Mouse (Mus musculus) lung, embryonic 14.5 days (tissue): ENCODE results near the gene Abca1. TPM values are rescaled to one million over a fixed set of nuclear protein-coding genes. Genes with fewer than 3 reads are reported as not detected.
A peak's percentile ranks its signal among the peaks of the same experiment; 100 is the strongest.

Source experiments
- ATAC-seq: fragments of 200-750 bp; cut with Nextera tagmentation; 2 replicates; pipeline ENCODE4 v1.8.0; 2017; ENCODE audit warnings: mild to moderate bottlenecking, moderate TSS enrichment, moderate library complexity; ENCODE audit not compliant: insufficient read depth
- DNase-seq: peaks from one replicate; pipeline ENCODE4 v3.0.0-alpha.2; 2015
- H3K27ac ChIP-seq: fragments of 300-500 bp; sonication (generic); 2 replicates; pipeline ENCODE4 v1.5.1; 2014; ENCODE audit warnings: low read depth, mild to moderate bottlenecking, moderate library complexity
- H3K27me3 ChIP-seq: fragments of 300-500 bp; sonication (generic); 2 replicates; pipeline ENCODE4 v1.6.1; 2014; ENCODE audit warnings: low read length, control low read depth; ENCODE audit not compliant: insufficient read depth
- H3K36me3 ChIP-seq: fragments of 300-500 bp; sonication (generic); 2 replicates; pipeline ENCODE4 v1.6.1; 2014; ENCODE audit warnings: control low read depth; ENCODE audit not compliant: insufficient read depth
- H3K4me1 ChIP-seq: fragments of 300-500 bp; sonication (generic); 2 replicates; pipeline ENCODE4 v1.6.1; 2014; ENCODE audit warnings: antibody characterized with exemption, control low read depth; ENCODE audit not compliant: insufficient read depth
- H3K4me2 ChIP-seq: fragments of 300-500 bp; sonication (generic); 2 replicates; pipeline ENCODE4 v1.6.1; 2014; ENCODE audit warnings: mild to moderate bottlenecking
- H3K4me3 ChIP-seq: fragments of 300-500 bp; sonication (generic); 2 replicates; pipeline ENCODE4 v1.5.1; 2014; ENCODE audit warnings: low read depth, low read length
- H3K9ac ChIP-seq: fragments of 300-500 bp; sonication (generic); 2 replicates; pipeline ENCODE4 v1.6.1; 2014
- H3K9me3 ChIP-seq: fragments of 300-500 bp; sonication (generic); 2 replicates; pipeline ENCODE4 v1.6.1; 2016; ENCODE audit warnings: low read depth, low read length, control low read depth
- CTCF ChIP-seq: IDR thresholded peaks from 2 replicates; pipeline ENCODE4 v1.5.1; 2016; ENCODE audit warnings: antibody characterized with exemption, low read depth
- WGBS: fragments of 180-500 bp; shearing (Covaris S2); extraction: QIAGEN DNeasy Blood & Tissue Kit; methylation state at CpG from one replicate; pipeline ENCODE4 v1.1.7; 2014; 5-methylcytosine and 5-hydroxymethylcytosine counted together
- polyA plus RNA-seq: library from polyadenylated mRNA; unstranded; fragments of >200 nt; fragmentation: Nextera tagmentation; extraction: Ambion mirVana; gene quantifications from 2 replicates; pipeline ENCODE4 v1.2.1, GENCODE M21; 2014

Gene Abca1
- polyA plus RNA-seq, 1 experiment from 2014 or later, result 13.6 TPM

DNA sequence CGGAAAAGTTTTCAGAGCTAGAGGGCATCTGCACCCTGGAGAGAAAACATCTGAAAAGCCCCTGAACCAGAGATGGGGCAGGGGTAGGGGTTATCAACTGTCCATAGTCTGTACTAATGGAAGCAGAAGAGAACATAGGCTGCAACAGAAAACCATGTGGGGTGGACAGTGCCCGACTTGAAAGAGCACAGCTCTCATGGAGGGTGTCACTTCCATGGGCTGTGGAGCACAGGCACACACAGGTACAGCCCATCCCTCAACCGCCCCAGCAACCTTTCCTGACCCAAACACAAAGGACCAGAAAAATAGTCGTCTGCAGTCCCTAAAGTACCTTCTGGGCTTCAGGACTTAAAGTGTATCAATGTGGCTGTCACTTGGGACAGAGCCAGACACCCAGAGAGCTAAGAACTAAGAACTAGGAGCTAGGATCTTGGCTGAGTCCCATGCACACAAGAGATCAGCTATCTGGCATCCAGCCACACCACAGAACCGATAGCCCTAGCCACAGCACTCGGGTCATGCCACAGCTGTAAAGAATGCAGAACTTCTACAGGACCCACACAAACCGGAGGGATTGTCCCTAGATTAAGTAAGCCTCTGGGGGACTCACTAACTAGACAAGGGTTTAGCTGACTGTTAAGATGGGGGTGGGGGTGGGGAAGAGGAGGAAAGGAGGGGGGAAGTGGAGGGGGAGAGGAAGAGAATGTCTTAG is 38.0 kb downstream of the Abca1 start:
- H3K4me1 ChIP-seq, result 0 out of 2 replicates have a peak, but pooled peaks cover 4% of the 10 kb centered on the region
- ATAC-seq (peak; percentile 58), DNase-seq (peak; percentile 76)
- no peak overlapping the region for H3K4me3 ChIP-seq
- 52% methylated on average over 7 of the region's 7 CpGs for WGBS
- peak overlapping the region; percentile 42; the same call in 1 of the 2 replicates for H3K27ac ChIP-seq
- TF ChIP-seq CTCF, result no peak
- no peaks in the 10 kb centered on the region for H3K27me3 ChIP-seq
- H3K9me3 ChIP-seq, result no peaks in the 10 kb centered on the region
- peaks cover 11% of the 10 kb centered on the region for H3K36me3 ChIP-seq
- H3K4me2 ChIP-seq, result no peak overlapping the region
- no peak overlapping the region for H3K9ac ChIP-seq

DNA sequence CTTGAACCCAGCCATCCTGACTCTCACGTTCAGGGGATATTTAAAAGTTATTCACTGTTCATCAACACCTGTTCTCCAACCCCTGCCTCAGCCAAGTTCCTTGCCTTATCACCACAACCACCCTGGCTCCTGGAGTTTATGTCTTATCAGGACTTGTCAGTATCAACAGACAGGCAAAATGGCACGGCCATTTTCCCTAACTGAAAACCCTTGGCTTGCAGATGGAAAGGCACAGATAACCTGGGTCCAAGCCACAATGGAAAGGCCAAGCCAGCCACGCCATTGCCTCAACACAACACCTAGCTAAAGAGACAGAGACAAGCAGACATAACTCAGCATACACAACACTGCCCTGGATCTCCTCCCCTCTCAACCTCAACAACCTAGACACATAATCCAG is 38.6 kb downstream of the Abca1 start:
- Histone ChIP-seq H3K4me1 (peaks cover 10% of the 10 kb centered on the region), H3K4me3 (no peak overlapping the region), H3K4me2 (no peak overlapping the region), H3K9ac (no peak overlapping the region), H3K27me3 (no peaks in the 10 kb centered on the region), H3K27ac (no peak overlapping the region), H3K9me3 (no peaks in the 10 kb centered on the region), H3K36me3 (peaks cover 5% of the 10 kb centered on the region)
- no peak for DNase-seq
- no peak for ATAC-seq
- WGBS, result 59% methylated on average over 3 of the region's 3 CpGs
- no peak for TF ChIP-seq CTCF

DNA sequence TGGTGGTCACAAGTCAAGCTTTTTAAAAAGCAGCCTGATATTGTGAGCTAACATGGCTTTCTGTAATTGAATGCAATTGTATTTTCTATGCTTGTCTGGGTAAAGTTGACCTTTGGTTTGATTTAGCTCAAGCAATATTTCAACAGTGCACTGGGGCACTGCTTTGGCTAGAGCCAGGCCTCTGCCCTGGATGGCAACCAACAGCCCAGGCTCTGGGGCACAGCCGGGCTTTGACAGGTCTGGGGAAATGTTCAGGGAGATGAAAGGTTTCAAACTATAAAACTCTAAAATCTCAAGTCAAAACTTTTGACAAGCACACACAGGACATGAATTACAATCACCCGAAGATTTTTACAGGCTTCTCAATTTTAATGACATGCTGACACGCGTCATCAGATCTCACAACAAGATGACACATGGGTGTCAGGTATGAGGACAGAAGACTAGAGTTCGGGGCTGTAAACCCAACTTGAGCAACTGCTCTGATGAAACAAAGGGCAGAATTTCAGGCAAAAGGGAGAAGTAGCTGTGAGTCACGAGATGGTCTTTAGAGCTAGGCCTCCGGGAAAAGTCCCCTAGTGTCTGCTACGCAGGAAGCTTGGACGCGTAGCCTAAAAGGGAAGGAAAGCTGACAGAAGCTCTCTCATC is 39.5 kb downstream of the Abca1 start:
- H3K9me3 ChIP-seq, result no peaks in the 10 kb centered on the region
- no peak for DNase-seq

DNA sequence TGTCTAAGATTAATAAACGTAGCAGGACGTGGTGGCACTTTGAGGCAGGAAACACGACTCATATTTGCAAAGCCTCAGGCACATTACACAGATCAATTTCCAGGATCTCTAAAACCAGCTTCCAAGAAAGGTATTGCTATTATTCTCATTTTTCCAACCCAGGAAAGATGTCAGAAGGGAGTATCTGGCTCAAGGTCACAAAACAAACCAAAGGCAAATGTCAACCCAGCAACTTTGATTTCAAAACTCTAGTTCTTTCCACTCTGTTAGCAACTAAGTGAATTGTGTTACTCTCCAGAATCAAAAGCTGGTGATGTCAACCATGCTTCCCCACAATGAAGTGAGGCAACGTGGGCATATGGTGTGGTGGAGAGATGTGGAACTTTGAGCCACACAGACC is 41.1 kb downstream of the Abca1 start:
- no peaks in the 10 kb centered on the region for H3K27me3 ChIP-seq

More for the DNA sequence above, 39.5 kb downstream of the Abca1 start:
- TF ChIP-seq CTCF, result no peak
- H3K27ac ChIP-seq, result no peak overlapping the region
- H3K9ac ChIP-seq, result no peak overlapping the region
- 77% methylated on average over 10 of the region's 10 CpGs for WGBS
- peaks cover 4% of the 10 kb centered on the region; the same call in 1 of the 2 replicates for H3K36me3 ChIP-seq
- no peak for ATAC-seq
- no peaks in the 10 kb centered on the region for H3K27me3 ChIP-seq
- peaks cover 13% of the 10 kb centered on the region for H3K4me1 ChIP-seq
- H3K4me3 ChIP-seq, result no peak overlapping the region
- no peak overlapping the region for H3K4me2 ChIP-seq

DNA sequence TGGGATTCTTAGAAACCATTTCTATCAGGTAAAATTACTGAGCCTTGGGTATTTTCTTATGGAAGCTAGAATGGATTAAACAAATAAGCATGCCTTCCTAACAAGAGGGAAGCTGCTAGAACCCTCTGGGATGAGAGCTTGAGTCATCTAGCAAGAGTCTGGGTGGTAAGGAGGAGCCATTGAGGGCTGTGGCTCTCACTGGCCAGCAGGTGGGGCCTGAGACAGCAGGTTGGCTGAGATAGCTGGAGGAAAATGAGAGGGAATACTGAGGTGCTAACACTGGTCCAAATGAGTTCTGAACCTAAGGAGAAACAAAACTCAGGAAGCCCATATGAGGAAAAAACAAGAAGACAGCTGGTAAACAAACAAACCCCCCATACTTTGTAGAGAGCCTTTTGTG is 42.1 kb downstream of the Abca1 start:
- H3K27me3 ChIP-seq, result no peaks in the 10 kb centered on the region
- H3K4me2 ChIP-seq, result no peak overlapping the region
- H3K9ac ChIP-seq, result no peak overlapping the region
- no peak overlapping the region for H3K27ac ChIP-seq
- peaks cover 11% of the 10 kb centered on the region for H3K36me3 ChIP-seq
- no peak overlapping the region for H3K4me3 ChIP-seq
- no peak for ATAC-seq
- peaks cover 13% of the 10 kb centered on the region for H3K4me1 ChIP-seq
- DNase-seq, result peak; percentile 39
- TF ChIP-seq CTCF, result peak; percentile 71
- no peaks in the 10 kb centered on the region for H3K9me3 ChIP-seq

More for the DNA sequence above, 41.1 kb downstream of the Abca1 start:
- H3K9ac ChIP-seq, result no peak overlapping the region
- no peak overlapping the region for H3K4me3 ChIP-seq
- TF ChIP-seq CTCF, result no peak
- H3K4me1 ChIP-seq, result peaks cover 13% of the 10 kb centered on the region
- 57% methylated on average over 4 of the region's 4 CpGs for WGBS
- H3K27ac ChIP-seq, result no peak overlapping the region
- DNase-seq (no peak), ATAC-seq (no peak)
- H3K4me2 ChIP-seq, result no peak overlapping the region
- H3K36me3 ChIP-seq, result peaks cover 2% of the 10 kb centered on the region
- no peaks in the 10 kb centered on the region for H3K9me3 ChIP-seq

DNA sequence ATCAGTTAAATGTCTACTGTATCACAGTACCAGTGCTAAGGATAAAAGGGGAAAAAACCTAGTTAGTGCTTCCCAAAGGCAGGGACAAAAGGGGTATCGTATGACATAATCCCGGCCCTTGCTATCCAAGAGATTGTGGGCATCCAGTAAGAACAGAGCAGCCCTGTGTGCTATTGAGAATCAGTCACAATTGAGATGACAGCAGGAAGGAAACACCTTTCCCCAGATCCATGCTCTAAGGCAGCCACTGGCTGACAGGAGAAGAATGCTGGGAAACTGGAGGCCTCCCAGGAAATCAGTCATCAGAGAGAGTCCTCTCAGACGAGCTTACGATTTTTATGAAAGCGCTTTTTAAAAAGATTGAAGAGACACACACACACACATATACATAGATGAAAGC is 42.6 kb downstream of the Abca1 start:
- H3K4me2 ChIP-seq, result no peak overlapping the region
- DNase-seq, result peak; percentile 46
- H3K9me3 ChIP-seq, result no peaks in the 10 kb centered on the region
- no peaks in the 10 kb centered on the region for H3K27me3 ChIP-seq
- no peak for ATAC-seq
- no peak overlapping the region for H3K27ac ChIP-seq
- no peak for TF ChIP-seq CTCF
- H3K9ac ChIP-seq, result no peak overlapping the region
- no peak overlapping the region for H3K4me3 ChIP-seq
- H3K4me1 ChIP-seq, result peaks cover 13% of the 10 kb centered on the region
- 53% methylated on average over 5 of the region's 5 CpGs for WGBS
- peaks cover 11% of the 10 kb centered on the region for H3K36me3 ChIP-seq

DNA sequence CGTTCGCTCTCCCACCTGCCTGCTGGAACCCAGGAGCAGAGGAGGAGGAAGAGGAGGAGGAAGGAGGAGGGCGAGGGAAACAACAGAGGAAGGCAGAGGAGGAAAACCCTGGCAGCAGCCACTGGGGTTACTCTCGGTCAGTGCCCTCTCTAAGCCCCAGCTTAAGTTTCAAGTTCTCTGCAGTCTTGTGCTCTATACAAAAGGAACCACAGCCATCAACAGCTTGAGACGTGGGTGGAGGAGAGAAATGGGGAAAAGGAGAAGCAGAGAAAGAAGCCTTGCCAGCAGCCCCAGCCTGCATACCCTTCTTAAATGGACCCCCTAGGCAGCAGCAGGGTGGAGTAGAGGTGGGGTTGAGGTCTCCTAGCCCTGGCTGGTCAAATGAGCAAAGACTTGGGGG is 43.8 kb downstream of the Abca1 start:
- TF ChIP-seq CTCF, result no peak
- H3K4me1 ChIP-seq, result peaks cover 10% of the 10 kb centered on the region
- 18% methylated on average over 3 of the region's 5 CpGs for WGBS
- H3K4me2 ChIP-seq, result no peak overlapping the region
- peaks cover 11% of the 10 kb centered on the region for H3K36me3 ChIP-seq
- no peak overlapping the region for H3K9ac ChIP-seq
- no peaks in the 10 kb centered on the region for H3K9me3 ChIP-seq
- H3K27ac ChIP-seq, result no peak overlapping the region
- H3K4me3 ChIP-seq, result no peak overlapping the region
- DNase-seq (peak; percentile 60), ATAC-seq (no peak)
- no peaks in the 10 kb centered on the region for H3K27me3 ChIP-seq
